Mouse (Mus musculus): ENCODE results near the gene Jph3. TPM values are rescaled to one million over a fixed set of nuclear protein-coding genes. Genes with fewer than 3 reads are reported as not detected.

The Jph3 gene
- total RNA-seq, 2 experiments from 2014 or later = 2.7 to 4.6 TPM

DNA sequence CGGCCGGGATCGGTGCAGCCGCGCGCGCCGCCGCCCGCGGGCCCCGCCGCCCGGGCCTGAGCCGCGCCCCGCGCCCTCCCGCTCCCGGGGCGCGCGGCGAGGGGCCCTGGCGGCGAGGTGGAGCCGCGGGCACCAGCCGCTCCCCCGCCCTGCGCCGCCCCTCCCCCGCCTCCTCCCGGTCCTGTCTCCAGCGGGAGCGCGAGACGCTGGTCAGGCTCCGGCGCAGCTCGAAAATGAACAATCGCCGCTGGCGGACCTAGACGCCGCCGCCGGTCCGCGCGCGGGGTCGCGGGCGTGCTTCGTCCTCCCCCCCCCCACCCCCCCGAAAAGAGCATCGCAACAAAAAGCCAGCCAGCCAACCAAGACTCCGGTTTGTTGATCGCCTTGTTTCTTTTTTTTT is 747 bp downstream of the Jph3 start:
- peak; percentile 19 for DNase-seq

GRCm38 (mm10) chr8:121730646-121731045 is 1.2 kb downstream of the Jph3 start:
- DNase-seq = no peak

DNA sequence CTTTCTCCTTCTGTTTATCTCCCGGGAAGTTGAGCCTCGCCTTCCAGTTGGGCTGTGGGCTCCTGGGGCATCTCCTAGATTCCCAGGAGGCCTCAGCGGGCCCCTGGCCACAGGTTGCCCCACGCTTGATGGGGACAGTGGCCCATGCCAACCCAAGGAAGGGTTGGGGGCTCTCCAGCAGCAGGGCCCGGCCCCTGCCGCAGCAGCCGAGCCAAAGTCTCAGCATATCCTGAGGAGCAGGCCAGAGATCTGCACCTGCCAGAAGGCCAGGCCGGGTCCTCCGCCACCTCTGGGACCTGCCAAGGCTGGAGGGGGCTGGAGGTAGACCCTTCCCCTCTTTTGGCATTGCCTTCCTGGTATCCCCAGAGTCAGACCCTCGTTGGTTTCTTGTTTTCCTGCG is 1.6 kb downstream of the Jph3 start:
- DNase-seq = no peak

DNA sequence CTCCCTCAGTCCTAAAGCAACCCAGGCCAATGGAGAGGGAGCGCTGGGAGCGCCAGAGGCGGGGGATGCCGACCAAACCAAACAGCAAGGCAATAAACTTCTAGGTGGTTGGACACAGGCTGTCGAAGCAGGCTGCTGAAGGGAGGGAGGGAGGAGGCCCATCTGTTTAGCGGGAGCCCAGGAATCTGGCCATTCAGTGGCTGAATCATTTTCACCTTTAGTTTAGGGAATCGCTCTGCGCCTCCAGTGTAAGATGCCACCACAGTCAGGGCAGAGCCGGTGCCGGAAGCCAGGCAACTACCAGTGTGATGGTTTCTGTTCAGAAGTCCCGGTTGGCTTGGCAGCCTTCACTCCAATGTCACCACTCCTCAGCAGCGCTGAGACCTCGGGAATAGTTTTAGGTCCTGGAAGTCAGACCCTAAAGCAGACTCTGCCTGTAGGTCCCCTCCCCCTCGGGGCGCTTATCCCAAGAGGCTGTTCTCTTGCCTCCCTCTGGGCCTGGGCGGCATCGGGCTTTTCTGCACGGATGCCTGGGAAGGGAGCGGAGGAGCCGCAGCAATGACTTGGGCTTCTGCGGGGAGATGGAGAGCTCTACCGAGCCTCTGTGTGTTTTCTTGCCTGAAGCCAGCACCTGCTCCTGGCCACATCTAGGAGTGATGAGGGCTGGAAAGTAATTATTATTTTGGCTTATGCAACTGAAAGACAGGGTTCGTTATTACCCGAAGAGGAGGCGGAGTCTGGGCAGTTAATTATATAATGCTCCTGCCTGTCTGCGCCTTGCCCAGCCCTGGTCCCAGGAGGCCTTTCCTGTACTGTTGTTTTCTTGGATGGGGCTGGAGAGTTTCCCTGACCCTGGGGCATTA is 2.3 kb downstream of the Jph3 start:
- DNase-seq = peak; percentile 8

DNA sequence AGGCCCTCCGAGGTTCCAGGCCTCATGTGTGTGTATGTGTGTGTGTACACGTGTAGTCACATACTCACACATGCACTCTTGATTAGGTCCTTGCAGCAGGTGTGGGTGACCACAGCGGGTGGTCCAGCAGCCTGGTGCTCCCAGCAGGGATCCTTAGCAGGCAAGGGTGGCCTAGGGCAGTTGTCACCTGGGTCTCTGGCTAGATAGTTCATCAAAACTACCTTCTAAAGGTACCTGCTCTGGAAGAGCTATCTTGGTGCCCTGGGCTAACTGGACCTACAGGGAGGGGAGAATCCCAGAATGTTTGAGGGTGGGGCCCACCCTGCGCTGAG is 2.9 kb downstream of the Jph3 start:
- no peak for DNase-seq

DNA sequence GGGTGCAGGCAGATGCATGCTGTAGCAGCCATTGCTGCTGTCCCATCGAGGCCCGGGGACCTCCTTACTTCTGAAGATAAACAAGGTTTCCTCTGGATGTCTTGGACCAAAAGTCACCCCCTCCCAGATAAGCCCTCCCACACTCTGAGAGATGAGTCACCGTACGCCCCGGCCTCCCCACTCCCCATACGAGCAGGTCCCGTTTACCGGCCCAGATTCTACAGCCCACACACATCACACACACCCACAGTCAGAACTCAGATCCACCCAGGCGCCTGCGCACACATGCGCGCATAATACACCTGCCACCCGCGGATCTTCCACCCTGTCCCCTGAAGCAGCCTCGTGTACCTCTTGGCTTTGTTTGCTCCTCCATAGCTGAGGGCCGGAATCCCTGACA is 4.8 kb downstream of the Jph3 start:
- no peak for DNase-seq

DNA sequence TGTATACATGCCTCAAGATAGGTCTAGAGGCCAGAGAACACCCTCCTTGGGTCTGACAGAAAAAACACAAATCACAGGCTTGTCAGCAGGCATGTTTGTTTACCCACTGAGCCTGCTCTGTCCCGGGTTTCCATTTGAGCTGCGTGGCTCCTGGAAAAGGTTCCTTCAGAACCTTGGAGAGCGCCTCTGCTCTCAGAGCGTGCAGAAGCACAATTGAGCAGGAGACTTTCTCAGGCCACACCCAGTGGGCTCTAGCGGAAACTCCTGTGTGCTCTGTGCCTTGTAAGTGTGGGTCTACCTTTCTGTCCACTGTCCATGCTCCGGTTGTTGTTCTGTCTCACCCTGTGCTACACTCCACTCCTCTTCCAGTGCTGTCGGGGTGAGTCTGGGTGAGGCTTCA is 6.8 kb downstream of the Jph3 start:
- DNase-seq = peak; percentile 71

DNA sequence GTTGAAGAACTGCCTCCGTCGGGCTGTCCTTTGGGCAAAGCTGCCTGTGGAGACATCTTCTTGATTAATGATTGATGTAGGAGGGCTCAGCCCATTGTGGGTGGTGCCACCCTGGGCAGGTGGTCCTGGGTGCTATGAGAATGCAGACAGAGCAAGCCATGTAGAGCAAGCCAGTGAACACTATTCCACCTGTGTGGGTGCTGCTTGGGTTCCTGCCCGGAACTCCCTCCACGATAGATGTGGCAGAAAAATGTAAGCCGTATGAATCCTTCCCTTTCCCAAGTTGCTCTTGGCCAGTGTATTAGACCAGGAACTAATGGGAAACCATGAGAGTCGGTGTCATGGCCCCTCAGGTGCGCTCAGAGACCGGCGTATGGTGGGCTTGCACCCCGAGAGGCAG is 11.3 kb downstream of the Jph3 start:
- no peak for DNase-seq

DNA sequence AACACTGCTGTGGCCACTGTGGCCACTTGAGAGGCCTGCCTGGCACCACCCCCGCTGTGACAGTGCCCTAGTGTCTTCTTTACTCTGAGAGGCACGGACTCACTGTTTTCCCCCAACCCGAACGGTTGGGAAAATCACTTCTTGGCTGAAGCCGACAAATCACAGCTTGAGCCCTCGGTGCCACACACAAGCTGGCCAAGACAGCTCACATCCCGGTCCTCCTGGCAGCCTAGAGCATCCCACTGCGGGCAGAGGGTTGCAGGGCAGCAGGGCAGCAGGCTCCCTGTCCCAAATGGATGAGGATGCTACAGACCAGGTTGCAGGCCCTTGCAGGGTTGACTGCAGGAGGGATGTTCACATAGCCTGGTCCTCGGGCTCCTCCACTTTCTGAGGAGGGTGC is 20.1 kb downstream of the Jph3 start:
- DNase-seq = no peak

DNA sequence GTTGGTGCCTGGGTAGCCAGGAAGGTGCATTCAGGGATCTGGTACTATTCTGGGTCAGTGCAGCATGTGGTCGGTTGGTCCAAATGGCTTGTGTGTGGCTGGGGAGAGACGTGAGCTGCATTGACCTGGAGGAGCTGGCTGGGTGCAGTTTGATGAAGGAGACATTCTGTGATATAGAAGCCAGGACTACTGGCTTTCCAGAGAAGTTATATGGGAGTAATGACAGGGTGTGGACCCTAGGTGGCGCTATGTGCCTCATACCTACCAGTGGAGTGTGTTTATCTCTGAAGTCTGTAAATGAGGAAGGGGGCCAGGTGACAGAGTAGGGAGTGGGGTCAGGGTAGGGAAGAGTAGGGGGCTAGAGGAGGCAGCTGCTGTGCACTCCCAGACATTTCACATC is 21.1 kb downstream of the Jph3 start:
- DNase-seq = no peak

DNA sequence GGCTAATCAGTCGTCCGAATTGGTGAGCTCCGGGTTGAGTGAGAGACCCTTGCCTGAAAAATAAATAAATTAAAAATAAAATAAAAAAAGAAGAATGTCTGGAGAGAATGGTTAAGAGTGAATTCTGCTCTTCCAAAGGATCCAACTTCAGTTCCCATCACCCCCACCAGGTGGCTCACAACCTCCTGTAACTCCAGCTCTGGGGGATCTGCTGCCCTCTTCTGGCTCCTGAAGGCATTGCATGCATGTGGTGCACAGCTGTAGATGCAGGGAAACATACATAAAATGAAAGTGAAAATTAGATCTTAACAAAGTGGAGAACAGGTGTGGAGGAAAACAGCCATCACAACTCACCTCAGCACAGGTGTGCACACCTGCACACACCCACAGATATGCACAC is 22.0 kb downstream of the Jph3 start:
- peak; percentile 83 for DNase-seq

DNA sequence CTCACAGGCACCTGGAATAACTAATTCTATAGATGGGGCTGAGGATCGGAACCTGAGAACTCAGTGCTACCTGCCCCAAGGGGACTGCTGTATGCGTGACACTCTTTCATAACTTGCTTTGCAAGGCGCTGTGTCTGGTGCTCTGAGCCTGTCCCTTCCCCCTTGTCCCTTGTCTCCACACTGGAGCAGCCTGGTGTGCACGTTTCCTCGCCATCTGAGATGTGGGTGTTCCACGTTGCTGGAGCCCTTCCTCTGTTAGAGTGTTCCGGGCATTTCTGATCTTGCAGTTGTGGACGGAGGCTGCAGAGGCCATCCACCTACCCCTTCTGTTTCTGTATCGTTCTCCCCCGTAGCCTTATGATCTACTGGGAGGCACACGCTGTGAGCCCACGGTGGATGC is 29.0 kb downstream of the Jph3 start:
- DNase-seq = no peak

DNA sequence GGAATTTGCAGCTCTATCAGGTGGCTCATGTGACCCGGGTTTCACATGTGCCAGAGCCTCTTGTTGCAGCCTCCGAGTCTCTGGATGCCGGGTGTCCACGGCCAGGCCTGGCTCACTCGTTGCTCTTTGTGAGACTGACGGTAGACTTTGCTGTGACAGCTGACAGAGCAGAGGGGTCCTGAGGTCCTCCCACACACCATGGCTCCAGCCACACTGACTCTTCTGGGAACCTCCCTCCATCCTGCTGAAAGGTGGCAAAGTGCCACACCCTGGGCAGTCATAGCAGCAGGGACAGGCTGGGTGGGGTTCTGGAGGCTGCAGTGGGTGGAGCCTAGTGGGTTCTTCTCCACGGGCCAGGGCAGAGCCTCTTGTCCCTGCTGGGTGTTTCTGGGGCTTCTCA is 31.1 kb downstream of the Jph3 start:
- no peak for DNase-seq

DNA sequence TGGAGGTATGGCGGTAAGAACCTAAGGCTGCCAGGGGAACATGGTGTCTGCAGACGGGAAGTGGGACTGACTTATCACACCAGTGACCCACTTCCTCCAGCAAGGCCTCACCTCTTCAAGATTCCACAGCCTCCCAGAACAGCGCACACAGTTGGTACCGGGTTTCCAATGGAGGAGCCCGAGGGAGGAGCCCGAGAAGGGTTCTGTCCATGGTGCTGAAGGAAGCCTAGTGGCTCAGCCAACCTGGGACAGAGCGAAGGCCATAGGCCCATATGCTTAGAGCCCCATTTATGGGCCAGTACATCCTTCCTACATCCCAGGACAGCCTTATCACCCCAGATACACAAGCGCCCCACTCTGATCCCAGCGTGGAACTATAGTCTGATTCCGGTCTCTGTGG is 32.1 kb downstream of the Jph3 start:
- DNase-seq = peak; percentile 70

GRCm38 (mm10) chr8:121762999-121763699 is 33.7 kb downstream of the Jph3 start:
- no peak for DNase-seq

- DNase-seq = no peak
Measured at GRCm38 (mm10) chr8:121763700-121764013, 34.2 kb downstream of the Jph3 start.

DNA sequence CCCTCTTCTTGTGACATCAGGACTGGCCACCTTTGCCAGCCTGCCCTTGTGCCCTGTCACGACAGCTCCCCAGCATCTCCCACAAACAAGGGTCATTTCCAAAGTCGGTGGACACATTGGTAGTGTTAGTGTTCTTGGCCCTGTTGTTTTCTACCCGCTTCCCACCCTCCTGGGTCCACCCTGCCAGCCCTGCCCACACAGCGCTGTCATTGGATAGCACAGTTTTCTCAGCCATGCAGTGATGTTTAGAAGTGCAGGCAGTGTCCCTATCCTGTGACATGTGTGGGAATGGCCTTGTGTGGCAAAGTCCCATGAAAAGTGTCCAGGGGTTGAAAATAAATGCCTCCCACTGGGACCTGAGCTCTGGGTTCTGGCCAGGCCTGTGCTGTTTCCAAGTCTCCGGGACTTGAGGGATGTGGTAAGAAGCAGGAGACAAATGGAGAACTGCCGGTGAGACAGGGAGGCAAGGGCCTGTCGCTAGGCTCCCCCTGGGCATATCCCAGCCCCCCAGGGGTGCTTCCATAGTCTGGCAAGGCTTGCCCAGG is 36.2 kb downstream of the Jph3 start:
- peak; percentile 61 for DNase-seq

DNA sequence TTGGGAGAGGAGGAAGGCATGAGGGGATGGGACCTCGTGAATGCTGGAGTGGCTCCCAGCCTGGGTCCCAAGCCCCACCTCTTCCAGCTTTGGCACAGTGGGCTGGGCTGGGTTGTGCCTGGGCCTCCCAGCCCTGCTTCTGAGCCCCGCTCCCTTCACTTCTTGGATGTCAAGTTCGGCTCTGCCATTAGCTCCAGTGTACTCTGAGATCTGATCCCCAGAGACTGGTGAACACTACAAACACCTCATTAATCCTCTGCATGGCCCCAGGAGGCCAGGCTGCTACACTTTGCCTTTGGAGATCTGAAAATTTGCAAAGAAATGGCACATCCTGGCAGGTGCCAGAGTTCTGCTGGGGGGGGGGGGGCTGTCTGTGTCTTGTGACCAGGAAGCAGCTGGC is 39.7 kb downstream of the Jph3 start:
- DNase-seq = no peak

- no peak for DNase-seq
Measured at GRCm38 (mm10) chr8:121769621-121770020, 40.2 kb downstream of the Jph3 start.

DNA sequence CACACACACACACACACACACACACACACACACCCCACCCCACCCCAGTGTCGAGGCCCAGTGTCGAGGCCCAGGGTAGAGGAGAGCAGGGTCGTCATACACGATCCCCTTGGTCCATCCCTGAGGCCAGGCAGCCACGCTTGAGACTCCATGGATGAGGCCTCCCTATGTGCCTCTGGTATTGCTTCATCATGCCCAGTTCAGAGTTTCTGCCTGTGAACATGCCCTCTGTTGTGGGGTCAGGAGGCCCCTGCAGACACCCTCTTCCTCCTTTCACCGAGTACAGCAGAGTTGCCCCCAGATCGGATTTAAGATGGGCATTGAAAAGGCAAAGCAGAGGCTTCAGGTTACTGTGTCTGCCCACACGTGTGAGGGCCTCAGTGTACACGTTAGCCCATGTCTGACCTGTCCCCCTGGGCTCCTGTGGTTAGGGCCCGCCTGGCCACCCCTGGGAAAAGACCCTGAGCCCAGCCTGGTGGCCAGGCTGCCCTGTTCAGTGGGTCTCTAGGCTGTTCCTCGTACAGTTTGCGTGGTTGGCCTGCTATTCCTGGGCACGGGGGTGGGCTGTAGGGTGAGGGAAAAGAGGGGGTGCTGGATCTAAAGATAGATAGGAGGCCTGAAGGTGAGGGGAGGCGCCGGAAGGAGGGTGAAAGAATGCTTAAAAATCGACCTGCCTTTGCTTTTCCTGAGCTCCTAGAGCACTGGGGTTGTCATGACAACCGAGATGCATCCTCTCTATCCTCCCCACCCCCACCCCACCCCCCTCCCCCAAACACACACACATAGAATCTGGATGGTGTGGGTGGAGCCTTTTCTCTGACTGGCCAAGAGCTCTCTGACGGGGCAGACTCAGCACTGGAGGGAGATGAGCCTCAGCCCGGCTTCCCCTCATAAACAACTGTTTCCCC is 41.7 kb downstream of the Jph3 start:
- no peak for DNase-seq

DNA sequence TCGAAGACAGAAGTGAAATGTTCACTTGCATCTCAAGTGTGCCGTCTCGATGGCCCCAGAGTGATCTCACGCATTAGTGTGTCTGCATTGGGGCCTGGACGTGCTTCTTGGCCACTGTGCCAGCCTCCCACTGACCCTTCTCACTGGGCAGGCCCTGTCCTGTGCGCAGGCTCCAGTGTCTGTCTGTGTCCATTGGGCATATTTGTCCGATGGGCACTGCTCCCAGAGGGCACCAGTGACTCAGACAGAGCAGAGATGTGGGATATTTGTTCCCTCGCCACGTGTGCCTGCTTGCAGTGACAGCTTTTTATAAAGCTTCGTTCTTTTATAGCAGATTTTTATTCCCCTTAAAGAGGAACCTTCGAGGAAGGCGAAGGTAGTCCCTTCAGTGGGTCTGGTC is 44.5 kb downstream of the Jph3 start:
- no peak for DNase-seq

DNA sequence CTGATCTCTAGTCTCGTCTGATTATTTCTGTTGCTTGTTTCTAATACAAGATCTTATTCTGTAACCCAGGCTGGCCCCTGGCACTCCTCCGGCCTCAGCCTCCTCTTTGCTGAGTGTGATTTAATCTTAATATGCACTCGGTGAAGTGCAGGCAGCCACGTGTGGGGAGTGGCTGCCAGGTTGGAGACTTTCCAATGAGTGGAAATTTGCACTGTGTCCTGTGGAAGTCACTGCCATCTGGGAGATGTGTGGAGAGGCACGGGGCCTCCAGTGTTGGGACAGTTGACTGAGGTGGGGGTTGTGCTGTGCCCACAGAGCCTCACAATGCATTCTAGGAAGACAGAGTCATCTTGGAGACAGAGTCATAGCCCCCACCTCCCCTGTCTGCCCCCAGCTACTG is 53.1 kb downstream of the Jph3 start:
- no peak for DNase-seq

GRCm38 (mm10) chr8:121786542-121786941 is 57.1 kb downstream of the Jph3 start:
- DNase-seq = no peak
